Mouse (Mus musculus) ES-Bruce4 (cell line): ENCODE measurements at regions not wholly inside any gene's neighbourhood (a gene's known extent, or its start where the extent isn't known, plus 50 kb on each side); places are given as distances from the start of the nearest gene placed in this dataset.

Source experiments
- H3K27ac ChIP-seq: 2 replicates; pipeline ENCODE4 v1.5.1; 2012; ENCODE audit warnings: low read length, inconsistent platforms; ENCODE audit not compliant: insufficient read depth
- H3K27me3 ChIP-seq: 2 replicates; pipeline ENCODE4 v1.6.1; 2012; ENCODE audit warnings: mild to moderate bottlenecking, low read length, inconsistent platforms; ENCODE audit not compliant: control insufficient read depth, poor library complexity, insufficient read depth, severe bottlenecking
- H3K36me3 ChIP-seq: 2 replicates; pipeline ENCODE4 v1.6.1; 2012; ENCODE audit warnings: inconsistent platforms, mild to moderate bottlenecking, low read length, moderate library complexity; ENCODE audit not compliant: control insufficient read depth, poor library complexity, insufficient read depth, severe bottlenecking
- H3K4me1 ChIP-seq: one replicate; pipeline ENCODE4 v1.8.1; 2011; ENCODE audit warnings: low read length; ENCODE audit not compliant: control insufficient read depth, insufficient read depth
- H3K4me3 ChIP-seq: 2 replicates; pipeline ENCODE4 v1.5.1; 2011; ENCODE audit warnings: low read depth, mild to moderate bottlenecking, low read length
- H3K9ac ChIP-seq: 2 replicates; pipeline ENCODE4 v1.6.1; 2012; ENCODE audit warnings: low read depth, mild to moderate bottlenecking, inconsistent platforms; ENCODE audit not compliant: poor library complexity, severe bottlenecking
- H3K9me3 ChIP-seq: replicated peaks from 2 replicates; pipeline ENCODE4 v1.6.1; 2012; ENCODE audit warnings: mild to moderate bottlenecking, low read length, inconsistent platforms; ENCODE audit not compliant: control insufficient read depth, poor library complexity, insufficient read depth, severe bottlenecking
- CTCF ChIP-seq: IDR thresholded peaks from one replicate; pipeline ENCODE4 v1.8.1; 2011; ENCODE audit warnings: low read depth, low read length
- EP300 ChIP-seq: IDR thresholded peaks from 2 replicates; pipeline ENCODE4 v1.6.1; 2011; ENCODE audit warnings: low read depth, low read length; ENCODE audit not compliant: insufficient read depth
- POLR2A ChIP-seq: IDR thresholded peaks from one replicate; pipeline ENCODE4 v1.8.1; 2011; ENCODE audit warnings: low read length; ENCODE audit not compliant: insufficient read depth

GRCm38 (mm10) chr9:104463701-104464100 lies 83.4 kb upstream of the Cpne4 start:
- no peak overlapping the region for H3K4me3 ChIP-seq
- H3K9ac ChIP-seq: no peak overlapping the region
- H3K27me3 ChIP-seq: no peaks in the 10 kb centered on the region
- no peak overlapping the region for H3K27ac ChIP-seq
- no peaks in the 10 kb centered on the region for H3K36me3 ChIP-seq
- no peaks in the 10 kb centered on the region for H3K4me1 ChIP-seq
- no peak for TF ChIP-seq POLR2A
- no peaks in the 10 kb centered on the region for H3K9me3 ChIP-seq

- no peak overlapping the region for H3K4me3 ChIP-seq
- no peak overlapping the region for H3K27ac ChIP-seq
- H3K36me3 ChIP-seq: no peaks in the 10 kb centered on the region
- H3K9ac ChIP-seq: no peak overlapping the region
- no peaks in the 10 kb centered on the region for H3K9me3 ChIP-seq
- H3K4me1 ChIP-seq: no peaks in the 10 kb centered on the region
- no peaks in the 10 kb centered on the region for H3K27me3 ChIP-seq
- TF ChIP-seq CTCF: no peak
- TF ChIP-seq POLR2A: no peak
- TF ChIP-seq EP300: no peak
Observed at GRCm38 (mm10) chr9:104460133-104460532, 87.0 kb upstream of the Cpne4 start.

DNA sequence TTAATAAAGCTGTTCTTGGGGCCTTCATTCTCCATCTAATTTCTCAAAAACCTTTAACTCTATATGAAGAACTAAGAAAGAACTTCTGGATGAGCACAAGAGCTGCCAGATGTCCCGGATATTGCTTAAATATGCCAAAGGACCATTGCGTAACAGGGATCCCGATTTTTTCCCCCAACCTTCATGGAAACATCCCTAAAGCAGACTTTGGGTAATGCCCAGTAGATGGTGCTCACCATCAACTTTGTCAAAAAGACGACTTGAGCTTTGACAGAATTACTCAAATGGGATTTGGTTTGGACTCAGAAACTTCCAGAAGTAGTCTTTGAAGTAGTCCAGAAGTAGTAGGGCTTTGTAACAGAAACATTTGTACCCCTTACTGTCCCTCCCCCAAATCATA lies 89.5 kb upstream of the Cpne4 start:
- Histone ChIP-seq H3K27ac (no peak overlapping the region), H3K36me3 (no peaks in the 10 kb centered on the region), H3K4me3 (no peak overlapping the region), H3K9ac (no peak overlapping the region), H3K9me3 (no peaks in the 10 kb centered on the region), H3K4me1 (no peaks in the 10 kb centered on the region), H3K27me3 (no peaks in the 10 kb centered on the region)
- TF ChIP-seq EP300 (no peak), POLR2A (no peak), CTCF (no peak)

DNA sequence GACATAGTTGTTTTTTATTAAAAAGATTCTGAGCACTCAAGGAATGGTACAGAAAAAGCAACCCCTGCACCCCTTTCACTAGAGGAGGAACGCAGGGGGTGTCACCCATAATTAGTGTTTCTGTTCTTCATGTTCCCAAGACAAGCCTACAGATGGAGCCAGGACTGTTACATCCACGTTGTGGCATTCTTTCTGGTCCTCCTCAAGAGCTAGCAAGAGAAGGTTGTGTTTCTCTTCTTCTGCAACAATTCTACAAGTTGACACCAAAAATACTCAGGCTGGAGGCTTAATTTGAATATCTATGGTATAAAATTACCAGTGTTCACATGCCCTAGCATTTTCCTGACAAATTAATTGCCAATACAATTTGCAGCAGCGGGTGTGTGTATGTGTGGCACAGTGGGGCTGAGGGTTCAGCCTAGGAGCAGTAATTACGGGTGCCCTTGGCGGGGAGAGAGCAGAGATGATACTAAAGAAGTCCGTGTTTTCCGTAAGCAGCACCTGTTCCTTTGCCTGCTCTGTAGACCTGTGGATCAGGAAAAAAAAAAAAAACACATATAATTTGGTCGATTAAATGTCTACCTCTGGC lies 98.4 kb upstream of the Cpne4 start:
- Histone ChIP-seq H3K27ac (no peak overlapping the region), H3K36me3 (no peaks in the 10 kb centered on the region), H3K9me3 (no peaks in the 10 kb centered on the region), H3K27me3 (no peaks in the 10 kb centered on the region), H3K4me1 (no peaks in the 10 kb centered on the region), H3K4me3 (no peak overlapping the region), H3K9ac (no peak overlapping the region)
- TF ChIP-seq CTCF (no peak), POLR2A (no peak), EP300 (no peak)

- no peaks in the 10 kb centered on the region for H3K27me3 ChIP-seq
- no peaks in the 10 kb centered on the region for H3K36me3 ChIP-seq
- H3K27ac ChIP-seq: no peak overlapping the region
- no peaks in the 10 kb centered on the region for H3K9me3 ChIP-seq
- no peak for TF ChIP-seq EP300
- TF ChIP-seq CTCF: peak; percentile 61
- H3K9ac ChIP-seq: no peak overlapping the region
- H3K4me3 ChIP-seq: no peak overlapping the region
- no peaks in the 10 kb centered on the region for H3K4me1 ChIP-seq
Observed at GRCm38 (mm10) chr9:104444906-104445305, 102.2 kb upstream of the Cpne4 start.

DNA sequence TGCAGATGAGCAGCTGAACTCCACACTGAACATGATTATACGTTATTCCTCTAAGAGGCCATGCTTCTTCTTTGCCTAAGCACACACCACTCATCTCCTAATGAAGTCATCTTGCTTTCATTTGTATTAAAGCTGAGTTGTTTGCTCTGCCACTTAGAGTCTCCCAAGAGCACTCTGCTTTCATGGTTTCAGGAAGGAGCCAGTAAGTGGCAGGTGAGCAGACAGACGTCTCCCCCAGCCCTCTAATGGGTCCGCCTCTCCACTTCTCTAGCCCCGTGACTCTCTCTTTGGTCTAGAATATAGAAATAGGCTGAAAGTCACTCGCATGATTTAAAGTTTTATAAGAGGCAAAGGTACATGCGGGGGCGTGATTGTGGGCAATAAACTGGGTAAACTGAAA lies 103.8 kb upstream of the Cpne4 start:
- TF ChIP-seq CTCF (no peak), POLR2A (no peak), EP300 (no peak)

More for the DNA sequence above, 103.8 kb upstream of the Cpne4 start:
- Histone ChIP-seq H3K9ac (no peak overlapping the region), H3K27ac (no peak overlapping the region), H3K27me3 (no peaks in the 10 kb centered on the region), H3K4me3 (no peak overlapping the region), H3K9me3 (no peaks in the 10 kb centered on the region), H3K36me3 (no peaks in the 10 kb centered on the region), H3K4me1 (no peaks in the 10 kb centered on the region)
